Mouse (Mus musculus): ENCODE data around the gene Olfr507. TPM values are rescaled to one million over a fixed set of nuclear protein-coding genes. Genes with fewer than 3 reads are reported as not detected.

The Olfr507 gene
- total and polyA plus RNA-seq, 2 experiments from 2014 or later, result not detected

DNA sequence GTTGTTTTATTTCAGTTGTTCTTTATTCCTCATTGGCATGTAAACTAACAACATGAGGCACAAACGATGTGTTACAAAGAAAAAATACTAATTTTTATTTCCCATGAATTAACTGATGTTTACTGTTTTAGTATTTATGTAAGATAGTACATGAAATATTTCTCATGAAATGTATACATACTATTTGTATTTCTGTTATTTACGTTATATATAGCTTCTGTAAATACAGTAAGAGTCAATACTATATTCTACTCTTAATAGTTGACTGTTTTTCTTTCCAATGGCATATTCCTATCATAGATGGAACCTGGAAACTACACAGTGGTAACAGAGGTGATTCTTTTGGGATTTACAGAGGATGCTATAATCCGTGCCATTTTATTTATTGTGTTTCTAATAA, 8.1 kb downstream of the Olfr507 start, which contains the start of gene Olfr508:
Olfr508 (plus strand) TSS at position 301 of the 400 bp plus-strand sequence.
- Histone ChIP-seq H3K27me3 (ENCODE audit: control insufficient read depth, insufficient read depth, low read length) (no peaks in the 10 kb centered on the region), H3K36me3 (replicated peaks; ENCODE audit: control insufficient read depth, insufficient read depth, low read length) (no peaks in the 10 kb centered on the region), H3K27ac (ENCODE audit: low read depth) (no peak within 1 kb of the TSS), H3K9ac (replicated peaks; ENCODE audit: low read depth, low read length) (no peak within 1 kb of the TSS), H3K4me1 (ENCODE audit: control insufficient read depth, insufficient read depth) (no peaks in the 10 kb centered on the region), H3K9me3 (replicated peaks; ENCODE audit: control insufficient read depth, low read length) (0 out of 2 replicates have a peak, but pooled peaks cover 4% of the 10 kb centered on the region), H3K4me3 (ENCODE audit: low read depth, low read length) (no peak within 1 kb of the TSS), H3K4me2 (ENCODE audit: low read depth, low read length) (no peak within 1 kb of the TSS)
- no peak for DNase-seq (ENCODE audit: low spot score)
- TF ChIP-seq CTCF (IDR thresholded peaks at IDR 0.05; ENCODE audit: low read depth) (no peak), EP300 (IDR thresholded peaks at IDR 0.05; ENCODE audit: low read depth) (no peak)
- ATAC-seq (ENCODE audit: insufficient read depth, low read depth), result no peak
- 65% methylated on average over 3 of the region's 3 CpGs for WGBS

DNA sequence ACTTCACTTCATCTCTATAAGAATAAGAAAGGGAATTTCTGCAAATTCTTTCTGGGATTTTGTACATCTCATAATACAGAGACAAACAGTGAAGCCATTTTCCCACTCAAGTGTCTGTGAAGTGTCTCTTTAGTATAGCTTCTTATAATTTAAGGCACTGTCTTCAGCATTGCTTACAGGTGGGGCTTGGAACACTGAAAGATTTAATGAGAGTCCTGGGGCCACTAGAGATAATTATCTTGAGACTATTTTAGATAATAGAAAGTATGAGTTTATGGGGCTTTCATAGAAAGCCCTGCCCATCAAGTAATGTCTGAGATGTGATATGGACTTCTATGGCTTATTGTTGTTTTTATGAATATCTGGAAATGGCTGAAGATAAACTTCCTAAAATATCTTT, 30.2 kb downstream of the Olfr507 start, which contains the start of gene Olfr509:
Olfr509 (minus strand) TSS at position 101 of the 400 bp plus-strand sequence.
- H3K36me3 ChIP-seq (replicated peaks; ENCODE audit: control insufficient read depth, insufficient read depth, low read length), result no peaks in the 10 kb centered on the region
- H3K4me3 ChIP-seq (ENCODE audit: low read depth, low read length), result no peak within 1 kb of the TSS
- TF ChIP-seq EP300 (IDR thresholded peaks at IDR 0.05; ENCODE audit: low read depth) (no peak), CTCF (IDR thresholded peaks at IDR 0.05; ENCODE audit: low read depth) (no peak)
- H3K27ac ChIP-seq (ENCODE audit: low read depth), result no peak within 1 kb of the TSS
- ATAC-seq (ENCODE audit: insufficient read depth, low read depth) (no peak), DNase-seq (ENCODE audit: low spot score) (no peak)
- H3K4me1 ChIP-seq (ENCODE audit: control insufficient read depth, insufficient read depth), result no peaks in the 10 kb centered on the region
- H3K4me2 ChIP-seq (ENCODE audit: low read depth, low read length), result no peak within 1 kb of the TSS
- no peaks in the 10 kb centered on the region for H3K27me3 ChIP-seq (ENCODE audit: control insufficient read depth, insufficient read depth, low read length)
- H3K9me3 ChIP-seq (replicated peaks; ENCODE audit: control insufficient read depth, low read length), result no peaks in the 10 kb centered on the region
- H3K9ac ChIP-seq (replicated peaks; ENCODE audit: low read depth, low read length), result no peak within 1 kb of the TSS

DNA sequence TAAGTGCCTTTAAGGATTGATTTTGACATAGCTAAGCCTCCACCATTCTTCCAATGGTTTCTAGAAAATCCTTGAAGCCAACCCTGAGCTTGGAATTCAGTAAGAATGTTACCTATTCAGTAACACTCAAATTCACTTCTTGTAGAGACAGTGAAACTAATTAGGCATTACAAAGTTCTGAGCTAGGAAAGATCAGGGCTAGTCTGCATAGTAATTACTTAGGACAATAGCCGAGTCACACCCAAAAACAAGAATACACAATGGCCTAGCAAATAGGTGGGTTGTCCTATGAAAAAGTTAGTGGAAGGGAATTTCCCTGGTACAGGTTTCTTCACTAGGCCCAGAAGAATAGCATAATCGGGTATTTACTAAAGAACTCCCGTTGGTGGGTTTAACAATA, 40.8 kb downstream of the Olfr507 start:
- H3K4me1 ChIP-seq (ENCODE audit: control insufficient read depth, insufficient read depth), result no peaks in the 10 kb centered on the region
- no peak overlapping the region for H3K4me2 ChIP-seq (ENCODE audit: low read depth, low read length)
- DNase-seq (ENCODE audit: low spot score) (no peak), ATAC-seq (ENCODE audit: insufficient read depth, low read depth) (no peak)
- H3K9me3 ChIP-seq (replicated peaks; ENCODE audit: control insufficient read depth, low read length), result 0 out of 2 replicates have a peak, but pooled peaks cover 2% of the 10 kb centered on the region
- H3K4me3 ChIP-seq (ENCODE audit: low read depth, low read length), result no peak overlapping the region
- TF ChIP-seq EP300 (IDR thresholded peaks at IDR 0.05; ENCODE audit: low read depth), result no peak
- no peak for TF ChIP-seq CTCF (IDR thresholded peaks at IDR 0.05; ENCODE audit: low read depth)
- H3K27ac ChIP-seq (ENCODE audit: low read depth), result no peak overlapping the region
- 74% methylated on average over 3 of the region's 3 CpGs for WGBS
- H3K27me3 ChIP-seq (ENCODE audit: control insufficient read depth, insufficient read depth, low read length), result no peaks in the 10 kb centered on the region
- H3K36me3 ChIP-seq (replicated peaks; ENCODE audit: control insufficient read depth, insufficient read depth, low read length), result no peaks in the 10 kb centered on the region
- no peak overlapping the region for H3K9ac ChIP-seq (replicated peaks; ENCODE audit: low read depth, low read length)

DNA sequence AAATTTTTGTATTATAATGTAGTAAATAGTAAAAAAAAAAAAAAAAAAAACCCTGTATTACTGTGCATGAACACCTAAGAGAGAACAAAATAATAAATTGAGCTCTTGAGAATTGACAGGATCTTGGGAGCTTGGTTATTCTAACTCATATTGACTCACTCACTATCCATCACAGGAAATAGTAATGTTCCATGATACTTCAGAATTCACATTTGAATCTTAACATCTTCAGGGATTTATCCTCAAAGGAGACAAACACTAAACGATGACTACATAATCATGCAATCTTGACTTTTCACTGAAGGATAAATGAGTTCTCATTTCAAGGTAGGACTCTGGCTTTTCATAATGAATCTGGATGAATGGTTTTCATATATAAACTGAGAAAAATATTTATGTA, 44.5 kb downstream of the Olfr507 start, which contains the start of gene Olfr510:
Olfr510 (plus strand) TSS at position 301 of the 400 bp plus-strand sequence.
- DNase-seq (ENCODE audit: low spot score) (no peak), ATAC-seq (ENCODE audit: insufficient read depth, low read depth) (no peak)
- no peaks in the 10 kb centered on the region for H3K9me3 ChIP-seq (replicated peaks; ENCODE audit: control insufficient read depth, low read length)
- TF ChIP-seq EP300 (IDR thresholded peaks at IDR 0.05; ENCODE audit: low read depth) (no peak), CTCF (IDR thresholded peaks at IDR 0.05; ENCODE audit: low read depth) (no peak)
- no peak within 1 kb of the TSS for H3K4me2 ChIP-seq (ENCODE audit: low read depth, low read length)
- 80% methylated on average over 1 of the region's 1 CpGs for WGBS
- no peak within 1 kb of the TSS for H3K4me3 ChIP-seq (ENCODE audit: low read depth, low read length)
- H3K27me3 ChIP-seq (ENCODE audit: control insufficient read depth, insufficient read depth, low read length), result no peaks in the 10 kb centered on the region
- H3K4me1 ChIP-seq (ENCODE audit: control insufficient read depth, insufficient read depth), result no peaks in the 10 kb centered on the region
- H3K27ac ChIP-seq (ENCODE audit: low read depth), result no peak within 1 kb of the TSS
- H3K36me3 ChIP-seq (replicated peaks; ENCODE audit: control insufficient read depth, insufficient read depth, low read length), result no peaks in the 10 kb centered on the region
- no peak within 1 kb of the TSS for H3K9ac ChIP-seq (replicated peaks; ENCODE audit: low read depth, low read length)

DNA sequence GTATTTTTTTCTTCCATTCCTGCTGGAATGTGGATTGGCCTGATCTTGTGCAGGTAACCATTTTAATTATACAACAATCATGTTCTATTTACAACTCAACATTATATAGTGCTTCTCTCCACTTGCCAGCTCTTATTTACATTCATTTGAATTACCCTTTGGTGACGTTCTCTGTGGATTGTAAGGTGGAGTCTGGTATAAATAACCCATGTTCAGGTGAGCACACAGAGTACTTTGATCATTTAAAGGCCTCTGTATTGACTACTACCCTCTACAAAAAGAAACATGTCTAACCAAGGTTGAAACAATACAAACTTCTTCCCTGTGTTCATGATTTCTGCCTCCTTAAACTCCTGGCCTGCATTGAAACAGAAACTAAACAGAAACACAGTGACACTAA, 49.4 kb downstream of the Olfr507 start:
- Histone ChIP-seq H3K4me2 (ENCODE audit: low read depth, low read length) (no peak overlapping the region), H3K4me1 (ENCODE audit: control insufficient read depth, insufficient read depth) (no peaks in the 10 kb centered on the region), H3K27ac (ENCODE audit: low read depth) (no peak overlapping the region), H3K4me3 (ENCODE audit: low read depth, low read length) (no peak overlapping the region), H3K27me3 (ENCODE audit: control insufficient read depth, insufficient read depth, low read length) (no peaks in the 10 kb centered on the region), H3K36me3 (replicated peaks; ENCODE audit: control insufficient read depth, insufficient read depth, low read length) (no peaks in the 10 kb centered on the region), H3K9ac (replicated peaks; ENCODE audit: low read depth, low read length) (no peak overlapping the region), H3K9me3 (replicated peaks; ENCODE audit: control insufficient read depth, low read length) (no peaks in the 10 kb centered on the region)
- TF ChIP-seq CTCF (IDR thresholded peaks at IDR 0.05; ENCODE audit: low read depth) (no peak), EP300 (IDR thresholded peaks at IDR 0.05; ENCODE audit: low read depth) (no peak)
- ATAC-seq (ENCODE audit: insufficient read depth, low read depth) (no peak), DNase-seq (ENCODE audit: low spot score) (no peak)
- WGBS, result 47% methylated on average over 1 of the region's 1 CpGs

Other genes with a start within 250 kb of the Olfr507 start
- not detected in 2 replicates for gene Olfr495, start 228.6 kb upstream of the Olfr507 start, total RNA-seq (2014; rRNA removed; ENCODE audit: low replicate concordance)
- not detected in 2 replicates for gene Olfr495, start 228.6 kb upstream of the Olfr507 start, polyA plus RNA-seq (2015; fragmentation: Nextera tagmentation; extraction: Ambion mirVana)
- not detected in 2 replicates for gene Olfr497, start 201.4 kb upstream of the Olfr507 start, total RNA-seq (2014; rRNA removed; ENCODE audit: low replicate concordance)
- gene Olfr497, start 201.4 kb upstream of the Olfr507 start, polyA plus RNA-seq (2015; fragmentation: Nextera tagmentation; extraction: Ambion mirVana), result not detected in 2 replicates
- not detected in 2 replicates for gene Olfr498, start 156.5 kb upstream of the Olfr507 start, total RNA-seq (2014; rRNA removed; ENCODE audit: low replicate concordance)
- not detected in 2 replicates for gene Olfr498, start 156.5 kb upstream of the Olfr507 start, polyA plus RNA-seq (2015; fragmentation: Nextera tagmentation; extraction: Ambion mirVana)
- gene Olfr502, start 96.7 kb upstream of the Olfr507 start, total RNA-seq (2014; rRNA removed; ENCODE audit: low replicate concordance), result not detected in 2 replicates
- gene Olfr502, start 96.7 kb upstream of the Olfr507 start, polyA plus RNA-seq (2015; fragmentation: Nextera tagmentation; extraction: Ambion mirVana), result not detected in 2 replicates
- not detected in 2 replicates for gene Olfr503, start 77.3 kb upstream of the Olfr507 start, total RNA-seq (2014; rRNA removed; ENCODE audit: low replicate concordance)
- gene Olfr503, start 77.3 kb upstream of the Olfr507 start, polyA plus RNA-seq (2015; fragmentation: Nextera tagmentation; extraction: Ambion mirVana), result not detected in 2 replicates
- not detected in 2 replicates for gene Olfr504, start 56.0 kb upstream of the Olfr507 start, total RNA-seq (2014; rRNA removed; ENCODE audit: low replicate concordance)
- gene Olfr504, start 56.0 kb upstream of the Olfr507 start, polyA plus RNA-seq (2015; fragmentation: Nextera tagmentation; extraction: Ambion mirVana), result not detected in 2 replicates
- not detected in 2 replicates for gene Olfr506, start 11.0 kb upstream of the Olfr507 start, total RNA-seq (2014; rRNA removed; ENCODE audit: low replicate concordance)
- gene Olfr506, start 11.0 kb upstream of the Olfr507 start, polyA plus RNA-seq (2015; fragmentation: Nextera tagmentation; extraction: Ambion mirVana), result not detected in 2 replicates
- not detected in 2 replicates for gene Olfr508, start 8.2 kb downstream of the Olfr507 start, total RNA-seq (2014; rRNA removed; ENCODE audit: low replicate concordance)
- not detected in 2 replicates for gene Olfr508, start 8.2 kb downstream of the Olfr507 start, polyA plus RNA-seq (2015; fragmentation: Nextera tagmentation; extraction: Ambion mirVana)
- gene Olfr509, start 30.1 kb downstream of the Olfr507 start, total RNA-seq (2014; rRNA removed; ENCODE audit: low replicate concordance), result not detected in 2 replicates
- gene Olfr509, start 30.1 kb downstream of the Olfr507 start, polyA plus RNA-seq (2015; fragmentation: Nextera tagmentation; extraction: Ambion mirVana), result not detected in 2 replicates
- gene Olfr510, start 44.6 kb downstream of the Olfr507 start, total RNA-seq (2014; rRNA removed; ENCODE audit: low replicate concordance), result not detected in 2 replicates
- gene Olfr510, start 44.6 kb downstream of the Olfr507 start, polyA plus RNA-seq (2015; fragmentation: Nextera tagmentation; extraction: Ambion mirVana), result not detected in 2 replicates
- not detected in 2 replicates for gene Olfr512, start 91.5 kb downstream of the Olfr507 start, total RNA-seq (2014; rRNA removed; ENCODE audit: low replicate concordance)
- not detected in 2 replicates for gene Olfr512, start 91.5 kb downstream of the Olfr507 start, polyA plus RNA-seq (2015; fragmentation: Nextera tagmentation; extraction: Ambion mirVana)
- not detected in 2 replicates for gene Olfr513, start 129.2 kb downstream of the Olfr507 start, total RNA-seq (2014; rRNA removed; ENCODE audit: low replicate concordance)
- gene Olfr513, start 129.2 kb downstream of the Olfr507 start, polyA plus RNA-seq (2015; fragmentation: Nextera tagmentation; extraction: Ambion mirVana), result not detected in 2 replicates
- gene Olfr514, start 204.2 kb downstream of the Olfr507 start, total RNA-seq (2014; rRNA removed; ENCODE audit: low replicate concordance), result not detected in 2 replicates
- not detected in 2 replicates for gene Olfr514, start 204.2 kb downstream of the Olfr507 start, polyA plus RNA-seq (2015; fragmentation: Nextera tagmentation; extraction: Ambion mirVana)
- gene Olfr516, start 228.7 kb downstream of the Olfr507 start, total RNA-seq (2014; rRNA removed; ENCODE audit: low replicate concordance), result not detected in 2 replicates
- gene Olfr516, start 228.7 kb downstream of the Olfr507 start, polyA plus RNA-seq (2015; fragmentation: Nextera tagmentation; extraction: Ambion mirVana), result not detected in 2 replicates